Mouse (Mus musculus) megakaryocyte, embryonic 14.5 days (primary cell): ENCODE data around the gene 9230112D13Rik.

Experiments
- FLI1 ChIP-seq: IDR thresholded peaks from 2 replicates; pipeline ENCODE4 v1.6.1; 2012; ENCODE audit warnings: low read length, inconsistent platforms, mixed read lengths
- GATA1 ChIP-seq: IDR thresholded peaks from 3 replicates; pipeline ENCODE4 v1.6.1; 2012; ENCODE audit warnings: mixed read lengths, low read length, inconsistent platforms, borderline replicate concordance

DNA sequence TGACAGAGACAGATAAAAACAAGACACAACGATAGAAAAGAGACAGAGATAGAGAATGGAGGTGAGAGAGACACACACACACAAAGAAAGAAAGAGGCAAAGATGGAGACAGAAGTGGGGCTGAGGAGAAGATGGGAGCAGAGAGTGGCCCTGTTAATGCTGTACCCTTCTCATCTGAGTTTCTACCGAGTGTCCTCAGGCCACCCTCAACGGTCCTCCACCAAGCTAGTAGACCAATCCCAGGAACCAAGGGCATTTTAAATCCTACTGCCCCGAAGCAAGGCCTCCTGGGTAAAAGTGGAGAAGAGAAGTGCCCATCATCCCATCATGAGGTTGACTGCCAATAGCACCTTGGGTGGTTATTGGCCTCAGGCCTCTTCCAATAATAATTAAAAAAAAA lies 48.3 kb upstream of the 9230112D13Rik start:
- no peak for TF ChIP-seq GATA1
- no peak for TF ChIP-seq FLI1
